Mouse (Mus musculus): Measurements from ENCODE around the gene Oser1.

GRCm38 (mm10) chr2:163462801-163463200, 38.3 kb upstream of the Oser1 start:
- no peak for TF ChIP-seq CTCF (IDR thresholded peaks at IDR 0.05; ENCODE audit: low read depth)
- no peak for TF ChIP-seq EP300 (optimal IDR thresholded peaks at IDR 0.05)

All from stomach, postnatal 0 days (tissue).